Mouse (Mus musculus) forebrain, postnatal 0 days (tissue): ENCODE results near the gene Sult1c2. TPM values are rescaled to one million over a fixed set of nuclear protein-coding genes. Genes with fewer than 3 reads are reported as not detected.
"Not testable (repeated sequence)": the region's sequence is repeated elsewhere in the genome, so short reads cannot be mapped to it uniquely, and the experiment has no call there.

Experiments used
- ATAC-seq: fragments of 200-750 bp; cut with Nextera tagmentation; 2 replicates; pipeline ENCODE4 v1.8.0; 2017; ENCODE audit warnings: mild to moderate bottlenecking, moderate library complexity
- DNase-seq: peaks from one replicate; pipeline ENCODE4 v3.0.0-alpha.2; 2015
- H3K27ac ChIP-seq: fragments of 300-500 bp; sonication (generic); 2 replicates; pipeline ENCODE4 v1.5.1; 2014; ENCODE audit warnings: low read depth, mild to moderate bottlenecking, antibody characterized with exemption, low read length, moderate library complexity, mixed read lengths
- H3K27me3 ChIP-seq: fragments of 300-500 bp; sonication (generic); 2 replicates; pipeline ENCODE4 v1.6.1; 2014; ENCODE audit warnings: mild to moderate bottlenecking, low read length, mixed read lengths; ENCODE audit not compliant: insufficient read depth
- H3K36me3 ChIP-seq: fragments of 300-500 bp; sonication (generic); 2 replicates; pipeline ENCODE4 v1.6.1; 2014; ENCODE audit warnings: mild to moderate bottlenecking, moderate library complexity; ENCODE audit not compliant: insufficient read depth
- H3K4me1 ChIP-seq: fragments of 300-500 bp; sonication (generic); 2 replicates; pipeline ENCODE4 v1.6.1; 2014; ENCODE audit warnings: antibody characterized with exemption; ENCODE audit not compliant: insufficient read depth
- H3K4me2 ChIP-seq: fragments of 300-500 bp; sonication (generic); 2 replicates; pipeline ENCODE4 v1.6.1; 2014; ENCODE audit warnings: low read depth, mild to moderate bottlenecking, moderate library complexity
- H3K4me3 ChIP-seq: fragments of 300-500 bp; sonication (generic); 2 replicates; pipeline ENCODE4 v1.5.1; 2014; ENCODE audit warnings: low read depth, low read length, mixed read lengths
- H3K9ac ChIP-seq: fragments of 300-500 bp; sonication (generic); 2 replicates; pipeline ENCODE4 v1.6.1; 2014; ENCODE audit warnings: mild to moderate bottlenecking
- H3K9me3 ChIP-seq: fragments of 300-500 bp; sonication (generic); 2 replicates; pipeline ENCODE4 v1.6.1; 2016; ENCODE audit warnings: low read length
- CTCF ChIP-seq: sonication (generic); IDR thresholded peaks from 2 replicates; pipeline ENCODE4 v1.5.1; 2016; ENCODE audit warnings: antibody characterized with exemption, control low read depth, low read depth
- WGBS: fragments of 180-500 bp; shearing (Covaris S2); extraction: QIAGEN DNeasy Blood & Tissue Kit; methylation state at CpG from one replicate; pipeline ENCODE4 v1.1.7; 2014; 5-methylcytosine and 5-hydroxymethylcytosine counted together
- polyA plus RNA-seq: library from polyadenylated mRNA; unstranded; fragments of >200 nt; fragmentation: Nextera tagmentation; extraction: Ambion mirVana; gene quantifications from 2 replicates; pipeline ENCODE4 v1.2.1, GENCODE M21; 2015
- total RNA-seq: library from RNA; depleted of rRNA; stranded (reverse); fragments of >200 nt; gene quantifications from 2 replicates; pipeline ENCODE4 v1.2.3, GENCODE M21; 2014; rRNA removed

Gene Sult1c2
- total and polyA plus RNA-seq, 2 experiments from 2014 or later, result not detected

- ATAC-seq, result no peak
- TF ChIP-seq CTCF, result no peak
These were observed 8.9 kb upstream of the Sult1c2 start for GRCm38 (mm10) chr17:53854992-53855391.

DNA sequence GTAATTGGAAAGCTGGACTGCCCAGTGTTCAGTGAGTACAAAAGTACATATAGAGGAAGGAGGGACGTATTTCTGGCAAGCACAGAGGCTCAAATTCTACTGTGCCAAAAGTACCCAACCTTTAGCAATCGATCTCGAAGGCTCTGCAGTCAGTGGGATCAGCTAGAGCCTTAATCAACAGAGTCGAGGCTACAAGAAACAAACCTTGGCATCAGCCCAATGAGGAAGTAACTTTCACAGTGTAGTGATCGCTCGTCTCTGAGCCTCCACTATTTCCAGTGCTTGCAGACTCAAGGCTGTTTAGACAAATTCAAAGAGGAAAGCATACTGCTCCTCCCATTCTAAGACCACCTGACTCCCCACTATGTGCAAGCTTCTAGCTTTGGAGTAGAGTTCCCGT lies 343 bp downstream of the Sult1c2 start:
- DNase-seq, result no peak

More at GRCm38 (mm10) chr17:53854992-53855391, 8.9 kb upstream of the Sult1c2 start:
- Histone ChIP-seq H3K27ac (no peak overlapping the region), H3K4me1 (no peaks in the 10 kb centered on the region), H3K4me3 (no peak overlapping the region), H3K4me2 (no peak overlapping the region), H3K27me3 (no peaks in the 10 kb centered on the region), H3K36me3 (no peaks in the 10 kb centered on the region), H3K9ac (no peak overlapping the region), H3K9me3 (no peaks in the 10 kb centered on the region)
- 89% methylated on average over 3 of the region's 3 CpGs for WGBS
- DNase-seq, result no peak

GRCm38 (mm10) chr17:53833366-53833765 lies 12.8 kb downstream of the Sult1c2 start:
- Histone ChIP-seq H3K4me2 (no peak overlapping the region), H3K9me3 (no peaks in the 10 kb centered on the region), H3K9ac (no peak overlapping the region), H3K4me1 (no peaks in the 10 kb centered on the region), H3K4me3 (no peak overlapping the region), H3K36me3 (no peaks in the 10 kb centered on the region), H3K27me3 (no peaks in the 10 kb centered on the region), H3K27ac (no peak overlapping the region)
- peak; percentile 40; the same call in 1 of the 2 replicates for ATAC-seq
- peak; percentile 67 for DNase-seq
- WGBS, result 62% methylated on average over 3 of the region's 3 CpGs
- peak; percentile 74 for TF ChIP-seq CTCF

More for the DNA sequence above, 343 bp downstream of the Sult1c2 start:
- Histone ChIP-seq H3K9me3 (no peaks in the 10 kb centered on the region), H3K27ac (no peak overlapping the region), H3K4me3 (no peak overlapping the region), H3K9ac (no peak overlapping the region), H3K4me2 (no peak overlapping the region), H3K27me3 (no peaks in the 10 kb centered on the region), H3K36me3 (no peaks in the 10 kb centered on the region), H3K4me1 (no peaks in the 10 kb centered on the region)
- TF ChIP-seq CTCF, result no peak
- WGBS, result 71% methylated on average over 7 of the region's 7 CpGs
- ATAC-seq, result no peak

DNA sequence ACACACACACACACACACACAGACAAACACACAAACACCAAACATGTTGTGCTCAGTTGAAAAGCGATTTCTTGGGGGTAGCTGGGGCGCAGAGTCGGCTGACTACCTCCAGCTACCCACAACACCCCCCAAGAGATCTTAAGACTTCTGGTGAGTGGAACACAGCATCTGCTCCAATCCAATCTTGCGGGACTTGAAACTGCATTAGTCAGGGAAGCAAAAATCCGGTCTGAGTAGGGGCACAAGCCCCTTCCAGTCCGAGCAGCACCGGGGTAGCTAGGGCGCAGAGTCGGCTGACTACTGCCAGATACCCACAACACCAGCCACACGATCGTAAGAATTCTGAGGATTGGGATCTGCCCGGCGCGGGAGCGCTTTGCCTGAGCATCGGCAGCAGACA lies 42.2 kb downstream of the Sult1c2 start:
- not testable (repeated sequence) for H3K27me3 ChIP-seq, ATAC-seq, H3K9ac ChIP-seq, H3K4me1 ChIP-seq, H3K27ac ChIP-seq, H3K36me3 ChIP-seq, H3K4me2 ChIP-seq, H3K4me3 ChIP-seq, DNase-seq, H3K9me3 ChIP-seq
- WGBS, result 90% methylated on average over 16 of the region's 16 CpGs

DNA sequence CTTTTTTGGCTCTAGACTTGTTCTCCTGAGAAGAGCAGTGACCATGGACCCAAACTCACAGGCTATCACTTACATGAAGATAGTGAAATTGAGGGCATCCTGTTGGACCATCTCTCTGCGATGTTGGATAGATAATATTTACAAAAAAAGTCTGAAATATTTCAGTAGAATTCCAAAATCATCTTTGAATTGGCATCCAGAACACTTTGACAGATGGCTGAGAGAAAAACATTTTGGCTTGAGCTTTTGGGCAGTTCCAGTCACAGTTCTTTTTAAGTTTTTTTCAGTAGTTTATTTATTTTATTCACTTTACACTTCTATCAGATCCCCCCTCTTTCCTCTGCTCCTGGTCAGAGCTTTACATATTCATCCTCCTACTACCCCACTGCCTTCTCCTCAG lies 62.8 kb downstream of the Sult1c2 start:
- Histone ChIP-seq H3K9ac (no peak overlapping the region), H3K4me3 (no peak overlapping the region), H3K27me3 (no peaks in the 10 kb centered on the region), H3K36me3 (no peaks in the 10 kb centered on the region), H3K4me1 (no peaks in the 10 kb centered on the region), H3K4me2 (no peak overlapping the region), H3K9me3 (no peaks in the 10 kb centered on the region), H3K27ac (no peak overlapping the region)
- ATAC-seq (no peak), DNase-seq (no peak)
- 71% methylated on average over 1 of the region's 1 CpGs for WGBS
- TF ChIP-seq CTCF, result no peak

Other genes with a start within 250 kb of the Sult1c2 start
- 1.4 and 3.1 TPM in 2 replicates for gene Sgo1, start 157.0 kb downstream of the Sult1c2 start, total RNA-seq
- 3.7 and 4.0 TPM in 2 replicates for gene Sgo1, start 157.0 kb downstream of the Sult1c2 start, polyA plus RNA-seq
- gene Sult1c1, start 144.3 kb upstream of the Sult1c2 start, total RNA-seq, result not detected in 2 replicates
- 0.15 TPM in 1 of 2 replicates, not detected in the other for gene Sult1c1, start 144.3 kb upstream of the Sult1c2 start, polyA plus RNA-seq